In the genomic region with DNA sequence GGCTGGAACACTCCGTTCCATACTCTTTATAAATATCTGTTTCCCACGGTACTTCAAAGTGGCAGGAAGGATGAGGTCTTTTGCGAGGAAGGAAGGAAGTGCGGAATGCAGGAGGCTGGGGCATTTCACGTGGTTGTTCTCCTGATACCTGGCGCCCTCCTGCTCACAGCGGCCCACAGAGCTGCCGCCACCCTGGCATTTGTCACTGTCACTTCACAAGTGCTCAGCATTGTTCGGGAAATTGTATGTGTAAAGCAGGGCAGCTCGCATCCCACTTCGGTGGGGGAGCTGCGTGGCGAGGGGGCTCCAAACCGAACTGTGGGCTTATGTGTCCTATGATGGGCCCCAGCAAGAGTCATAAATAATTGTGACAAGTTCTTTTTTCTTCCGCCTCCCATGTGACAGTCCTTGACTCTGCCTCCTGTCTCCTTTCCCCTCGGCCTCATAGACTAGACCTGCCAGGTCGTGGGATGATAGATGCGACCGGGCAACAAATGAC, we compare ENCODE assay signal across 7 mouse cellular contexts.
DNase-seq lines count a peak whose midpoint lies in the region; ATAC-seq lines count a peak whose summit lies in the region.

No protein-coding gene starts in this region.

- no peak for ATAC-seq in granulocyte monocyte progenitor cell, adult 5-6 weeks (replicated peaks; ENCODE audit: poor library complexity, severe bottlenecking)
- no peak for ATAC-seq in megakaryocyte-erythroid progenitor cell, adult 5-6 weeks (replicated peaks; ENCODE audit: low FRiP score, low TSS enrichment, poor library complexity, severe bottlenecking)

- peak; percentile 35 for DNase-seq in adrenal gland, postnatal 14 days
- DNase-seq in heart, adult 9 months (ENCODE audit: low spot score in 2 of 2) = peak; percentile 1 to 20
- DNase-seq in kidney, adult 18-20 months = peak; percentile 45
- peak; percentile 5 for DNase-seq in lung, postnatal 14 days
- no peak for DNase-seq in adipocyte (ENCODE audit: low spot score)
